ENCODE assay signal across 19 mouse cellular contexts in genomic region chr4:142048391-142048790, GRCm38 (mm10). TPM values are rescaled to one million over a fixed set of nuclear protein-coding genes. Genes with fewer than 3 reads are reported as not detected.
A peak's percentile ranks its signal among the peaks of the same experiment; 100 is the strongest.
DNase-seq lines count a peak whose midpoint lies in the region; ATAC-seq lines count a peak whose summit lies in the region.
"Had no signal": no experiment of that assay in that cellular context is flagged by ENCODE, and none has a peak within 500 bp of the region (broad histone marks: within the 10 kb centered on the region; RNA-seq: fewer than 3 reads in every experiment).

No protein-coding gene starts in this region.

- intact Hi-C loops in heart, postnatal 25 days (cut with DNase I), result no loop called here

- H3K36me3 ChIP-seq in heart, embryonic 14.5 days (ENCODE audit: control insufficient read depth, insufficient read depth, low read length), result no peaks in the 10 kb centered on the region
- H3K36me3 ChIP-seq in liver, embryonic 12.5 days, result no peaks in the 10 kb centered on the region
- no peaks in the 10 kb centered on the region for H3K36me3 ChIP-seq in liver, embryonic 11.5 days (ENCODE audit: control insufficient read depth, insufficient read depth, low read length)
- H3K36me3 ChIP-seq in liver, embryonic 16.5 days (ENCODE audit: control insufficient read depth, insufficient read depth), result no peaks in the 10 kb centered on the region
- H3K36me3 ChIP-seq in hindbrain, embryonic 10.5 days, result no peaks in the 10 kb centered on the region
- H3K36me3 ChIP-seq: embryonic facial prominence, embryonic 13.5 days; forebrain, embryonic 10.5 days; neural tube, embryonic 15.5 days had no signal

- H3K9ac ChIP-seq in heart, embryonic 14.5 days (ENCODE audit: low read length), result no peak overlapping the region
- H3K9ac ChIP-seq in liver, embryonic 12.5 days, result no peak overlapping the region
- H3K9ac ChIP-seq in liver, embryonic 11.5 days (ENCODE audit: low read depth, low read length), result no peak overlapping the region
- H3K9ac ChIP-seq in liver, embryonic 16.5 days (ENCODE audit: low read depth, low read length), result no peak overlapping the region
- H3K9ac ChIP-seq: embryonic facial prominence, embryonic 13.5 days; neural tube, embryonic 15.5 days had no signal

- H3K4me3 ChIP-seq in heart, embryonic 14.5 days (ENCODE audit: control insufficient read depth in 1 of 2, insufficient read depth in 1 of 2, low read depth in 1 of 2, low read length in 2 of 2), result no peak overlapping the region
- peak overlapping the region; percentile 14; the same call in 1 of the 2 replicates for H3K4me3 ChIP-seq in liver, embryonic 12.5 days
- no peak overlapping the region for H3K4me3 ChIP-seq in liver, embryonic 11.5 days (ENCODE audit: low read depth, low read length)
- H3K4me3 ChIP-seq in liver, embryonic 16.5 days (ENCODE audit: low read depth, low read length), result peak overlapping the region; percentile 30
- no peak overlapping the region for H3K4me3 ChIP-seq in hindbrain, embryonic 10.5 days
- H3K4me3 ChIP-seq: embryonic facial prominence, embryonic 13.5 days; forebrain, embryonic 10.5 days; myocyte; neural tube, embryonic 15.5 days had no signal

- H3K4me2 ChIP-seq in heart, embryonic 14.5 days (ENCODE audit: low read length), result peak overlapping the region; percentile 21; the same call in 1 of the 2 replicates
- peak overlapping the region; percentile 42 for H3K4me2 ChIP-seq in liver, embryonic 12.5 days
- H3K4me2 ChIP-seq in liver, embryonic 11.5 days, result no peak overlapping the region
- peak overlapping the region; percentile 45 for H3K4me2 ChIP-seq in liver, embryonic 16.5 days (ENCODE audit: low read depth, low read length)
- H3K4me2 ChIP-seq: embryonic facial prominence, embryonic 13.5 days; neural tube, embryonic 15.5 days had no signal

- ATAC-seq in heart, embryonic 14.5 days (ENCODE audit: insufficient number of reproducible peaks, insufficient read depth, low FRiP score, low read depth), result no peak
- ATAC-seq in liver, embryonic 12.5 days, result peak; percentile 31; the same call in 1 of the 2 replicates
- ATAC-seq in liver, embryonic 11.5 days (replicated peaks; ENCODE audit: low FRiP score), result no peak; the same call in 1 of the 2 replicates
- ATAC-seq in liver, embryonic 16.5 days (ENCODE audit: low read depth), result peak; percentile 36; the same call in 1 of the 2 replicates
- ATAC-seq: hindbrain, embryonic 16.5 days; lung, postnatal 0 days had no signal

- no peak for DNase-seq in heart, postnatal 25 days (ENCODE audit: low spot score)
- DNase-seq in liver, embryonic 11.5 days (ENCODE audit: low spot score), result no peak
- no peak for DNase-seq in T-cell, adult 2 months (ENCODE audit: low spot score)
- no peak for DNase-seq in hindbrain, embryonic 10.5 days (ENCODE audit: low spot score)
- DNase-seq: cerebellum, adult 8-10 months; gastrocnemius, postnatal 25 days; layer of hippocampus, adult 9-11 months; midbrain, embryonic 14.5 days; right cerebral cortex, postnatal 4 days had no signal

- H3K27ac ChIP-seq in heart, embryonic 14.5 days (replicated peaks in 1 of 2; ENCODE audit: control insufficient read depth in 1 of 2, insufficient read depth in 1 of 2, low read depth in 2 of 2, low read length in 2 of 2), result no peak overlapping the region
- no peak overlapping the region for H3K27ac ChIP-seq in liver, embryonic 12.5 days
- no peak overlapping the region for H3K27ac ChIP-seq in liver, embryonic 11.5 days (ENCODE audit: low read depth, low read length)
- no peak overlapping the region for H3K27ac ChIP-seq in liver, embryonic 16.5 days (ENCODE audit: low read length)
- H3K27ac ChIP-seq in hindbrain, embryonic 10.5 days, result no peak overlapping the region
- H3K27ac ChIP-seq: embryonic facial prominence, embryonic 13.5 days; forebrain, embryonic 10.5 days; neural tube, embryonic 15.5 days had no signal

- H3K9me3 ChIP-seq in heart, embryonic 14.5 days (ENCODE audit: control insufficient read depth, low read length), result no peaks in the 10 kb centered on the region
- no peaks in the 10 kb centered on the region for H3K9me3 ChIP-seq in liver, embryonic 12.5 days (replicated peaks)
- H3K9me3 ChIP-seq in liver, embryonic 11.5 days (ENCODE audit: control insufficient read depth, low read length), result no peaks in the 10 kb centered on the region
- H3K9me3 ChIP-seq in liver, embryonic 16.5 days (replicated peaks; ENCODE audit: control insufficient read depth, low read length), result no peaks in the 10 kb centered on the region
- no peaks in the 10 kb centered on the region for H3K9me3 ChIP-seq in hindbrain, embryonic 10.5 days
- H3K9me3 ChIP-seq: embryonic facial prominence, embryonic 13.5 days; forebrain, embryonic 10.5 days; neural tube, embryonic 15.5 days had no signal

- H3K4me1 ChIP-seq in heart, embryonic 14.5 days (ENCODE audit: control insufficient read depth in 2 of 2, insufficient read depth in 2 of 2, low read length in 2 of 2), result peaks cover 25 to 46% of the 10 kb centered on the region in 2 experiments
- H3K4me1 ChIP-seq in liver, embryonic 12.5 days, result peaks cover 73% of the 10 kb centered on the region
- peaks cover 51% of the 10 kb centered on the region for H3K4me1 ChIP-seq in liver, embryonic 11.5 days (replicated peaks; ENCODE audit: control insufficient read depth, insufficient read depth, low read length)
- peaks cover 54% of the 10 kb centered on the region for H3K4me1 ChIP-seq in liver, embryonic 16.5 days (ENCODE audit: control insufficient read depth, low read depth, low read length)
- peaks cover 42% of the 10 kb centered on the region for H3K4me1 ChIP-seq in hindbrain, embryonic 10.5 days (replicated peaks)
- H3K4me1 ChIP-seq: neural tube, embryonic 15.5 days had no signal

- 28% methylated on average over 8 of the region's 8 CpGs for WGBS in heart, embryonic 14.5 days
- WGBS in liver, embryonic 12.5 days (ENCODE audit: insufficient replicate concordance), result 12% methylated on average over 8 of the region's 8 CpGs
- WGBS in liver, embryonic 11.5 days, result 33% methylated on average over 8 of the region's 8 CpGs
- WGBS in liver, embryonic 16.5 days (ENCODE audit: insufficient replicate concordance), result 21% methylated on average over 8 of the region's 8 CpGs
- WGBS in hindbrain, embryonic 10.5 days, result 61% methylated on average over 8 of the region's 8 CpGs

- no peaks in the 10 kb centered on the region for H3K27me3 ChIP-seq in heart, embryonic 14.5 days (ENCODE audit: control insufficient read depth, insufficient read depth, low read length)
- peaks cover 43% of the 10 kb centered on the region for H3K27me3 ChIP-seq in liver, embryonic 12.5 days (replicated peaks)
- peaks cover 11% of the 10 kb centered on the region for H3K27me3 ChIP-seq in liver, embryonic 11.5 days (replicated peaks; ENCODE audit: control insufficient read depth, insufficient read depth, low read length)
- no peaks in the 10 kb centered on the region for H3K27me3 ChIP-seq in liver, embryonic 16.5 days (ENCODE audit: control insufficient read depth, insufficient read depth, low read depth, low read length)
- H3K27me3 ChIP-seq in hindbrain, embryonic 10.5 days (ENCODE audit: insufficient read depth, poor library complexity, severe bottlenecking), result no peaks in the 10 kb centered on the region
- H3K27me3 ChIP-seq: embryonic facial prominence, embryonic 13.5 days; neural tube, embryonic 15.5 days had no signal

RNA-seq across cellular contexts. Expression of gene Fhad1, which starts 33.5 kb away (rescaled TPM):
- polyA plus RNA-seq in heart, embryonic 14.5 days (2014; fragmentation: Nextera tagmentation; extraction: Ambion mirVana), result 2.5 and 3.3 TPM in 2 replicates
- total RNA-seq in heart, postnatal 25 days (2021), result under 1 TPM; 0.05 to 0.31 TPM
- polyA plus RNA-seq in liver, embryonic 12.5 days (2016; fragmentation: Nextera tagmentation; extraction: Ambion mirVana), result 0.61 and 0.96 TPM in 2 replicates
- 0.69 and 1.8 TPM in 2 replicates for polyA plus RNA-seq in liver, embryonic 11.5 days (2014; fragmentation: Nextera tagmentation; extraction: Ambion mirVana)
- polyA plus RNA-seq in liver, embryonic 16.5 days (2015; fragmentation: Nextera tagmentation; extraction: Ambion mirVana), result 0.02 TPM in 1 of 2 replicates, not detected in the other
- polyA plus RNA-seq in hindbrain, embryonic 10.5 days (2016; fragmentation: Nextera tagmentation; extraction: Ambion mirVana), result 2.3 and 4.1 TPM in 2 replicates
- total RNA-seq: megakaryocyte, adult 5-6 weeks had no signal

RNA-seq across cellular contexts. Expression of gene Tmem51, which starts 35.7 kb away (rescaled TPM):
- polyA plus RNA-seq in heart, embryonic 14.5 days (2014; fragmentation: Nextera tagmentation; extraction: Ambion mirVana), result 35.6 and 36.4 TPM in 2 replicates
- total RNA-seq in heart, postnatal 25 days (2021), result 1 to 10 TPM; 7.3 to 8.6 TPM
- 14.0 and 15.5 TPM in 2 replicates for polyA plus RNA-seq in liver, embryonic 12.5 days (2016; fragmentation: Nextera tagmentation; extraction: Ambion mirVana)
- 16.7 and 17.7 TPM in 2 replicates for polyA plus RNA-seq in liver, embryonic 11.5 days (2014; fragmentation: Nextera tagmentation; extraction: Ambion mirVana)
- polyA plus RNA-seq in liver, embryonic 16.5 days (2015; fragmentation: Nextera tagmentation; extraction: Ambion mirVana), result 15.7 and 18.6 TPM in 2 replicates
- 9.2 and 12.1 TPM in 2 replicates for polyA plus RNA-seq in hindbrain, embryonic 10.5 days (2016; fragmentation: Nextera tagmentation; extraction: Ambion mirVana)
- polyA plus RNA-seq: myocyte had no signal

Comparison
In these comparisons a context has a peak if more than half of its experiments do, and no peak if none do; other contexts are left out.
1. ATAC-seq: peak in liver, embryonic 12.5 days (single experiment) and liver, embryonic 16.5 days (single experiment); none in heart, embryonic 14.5 days (single experiment) and liver, embryonic 11.5 days (single experiment).
2. H3K4me3 ChIP-seq: peak in liver, embryonic 12.5 days (single experiment) and liver, embryonic 16.5 days (single experiment); none in heart, embryonic 14.5 days (0 of 2), liver, embryonic 11.5 days (single experiment) and hindbrain, embryonic 10.5 days (single experiment).